Mouse (Mus musculus): ENCODE data around the gene Herc2. TPM values are rescaled to one million over a fixed set of nuclear protein-coding genes. Genes with fewer than 3 reads are reported as not detected.

Gene Herc2
- total and polyA plus RNA-seq, 2 experiments from 2014 or later: 13.0 to 21.6 TPM

- no peak overlapping the region for H3K27ac ChIP-seq (ENCODE audit: low read depth)
- no peak overlapping the region for H3K9ac ChIP-seq (replicated peaks; ENCODE audit: low read depth, low read length)
- TF ChIP-seq CTCF (IDR thresholded peaks at IDR 0.05; ENCODE audit: low read depth): no peak
- TF ChIP-seq EP300 (IDR thresholded peaks at IDR 0.05; ENCODE audit: low read depth): no peak
- no peaks in the 10 kb centered on the region for H3K4me1 ChIP-seq (ENCODE audit: control insufficient read depth, insufficient read depth)
- H3K36me3 ChIP-seq (replicated peaks; ENCODE audit: control insufficient read depth, insufficient read depth, low read length): peaks cover 53% of the 10 kb centered on the region
- WGBS: 86% methylated on average over 7 of the region's 7 CpGs
- H3K4me2 ChIP-seq (ENCODE audit: low read depth, low read length): no peak overlapping the region
- H3K4me3 ChIP-seq (ENCODE audit: low read depth, low read length): no peak overlapping the region
- ATAC-seq (ENCODE audit: insufficient read depth, low read depth) (no peak), DNase-seq (ENCODE audit: low spot score) (no peak)
- no peaks in the 10 kb centered on the region for H3K9me3 ChIP-seq (replicated peaks; ENCODE audit: control insufficient read depth, low read length)
- no peaks in the 10 kb centered on the region for H3K27me3 ChIP-seq (ENCODE audit: control insufficient read depth, insufficient read depth, low read length)
These were observed 88.7 kb downstream of the Herc2 start for GRCm38 (mm10) chr7:56138706-56139105.

- H3K4me2 ChIP-seq (ENCODE audit: low read depth, low read length): no peak overlapping the region
- 90% methylated on average over 3 of the region's 3 CpGs for WGBS
- TF ChIP-seq EP300 (IDR thresholded peaks at IDR 0.05; ENCODE audit: low read depth) (no peak), CTCF (IDR thresholded peaks at IDR 0.05; ENCODE audit: low read depth) (no peak)
- H3K27me3 ChIP-seq (ENCODE audit: control insufficient read depth, insufficient read depth, low read length): no peaks in the 10 kb centered on the region
- no peak overlapping the region for H3K4me3 ChIP-seq (ENCODE audit: low read depth, low read length)
- H3K9me3 ChIP-seq (replicated peaks; ENCODE audit: control insufficient read depth, low read length): no peaks in the 10 kb centered on the region
- peaks cover 70% of the 10 kb centered on the region for H3K36me3 ChIP-seq (replicated peaks; ENCODE audit: control insufficient read depth, insufficient read depth, low read length)
- no peak for DNase-seq (ENCODE audit: low spot score)
- H3K9ac ChIP-seq (replicated peaks; ENCODE audit: low read depth, low read length): no peak overlapping the region
- no peak for ATAC-seq (ENCODE audit: insufficient read depth, low read depth)
- no peaks in the 10 kb centered on the region for H3K4me1 ChIP-seq (ENCODE audit: control insufficient read depth, insufficient read depth)
- H3K27ac ChIP-seq (ENCODE audit: low read depth): no peak overlapping the region
These were observed 96.4 kb downstream of the Herc2 start for GRCm38 (mm10) chr7:56146424-56146823.

- H3K4me3 ChIP-seq (ENCODE audit: low read depth, low read length): no peak overlapping the region
- ATAC-seq (ENCODE audit: insufficient read depth, low read depth): no peak
- 88% methylated on average over 7 of the region's 7 CpGs for WGBS
- H3K36me3 ChIP-seq (replicated peaks; ENCODE audit: control insufficient read depth, insufficient read depth, low read length): peaks cover 83% of the 10 kb centered on the region
- H3K9me3 ChIP-seq (replicated peaks; ENCODE audit: control insufficient read depth, low read length): no peaks in the 10 kb centered on the region
- H3K4me1 ChIP-seq (ENCODE audit: control insufficient read depth, insufficient read depth): no peaks in the 10 kb centered on the region
- no peak overlapping the region for H3K9ac ChIP-seq (replicated peaks; ENCODE audit: low read depth, low read length)
- H3K4me2 ChIP-seq (ENCODE audit: low read depth, low read length): no peak overlapping the region
- no peak for DNase-seq (ENCODE audit: low spot score)
- TF ChIP-seq EP300 (IDR thresholded peaks at IDR 0.05; ENCODE audit: low read depth) (no peak), CTCF (IDR thresholded peaks at IDR 0.05; ENCODE audit: low read depth) (no peak)
- H3K27me3 ChIP-seq (ENCODE audit: control insufficient read depth, insufficient read depth, low read length): no peaks in the 10 kb centered on the region
- no peak overlapping the region for H3K27ac ChIP-seq (ENCODE audit: low read depth)
These were observed 98.9 kb downstream of the Herc2 start for GRCm38 (mm10) chr7:56148925-56149324.

GRCm38 (mm10) chr7:56151885-56152676 is 102.1 kb downstream of the Herc2 start:
- Histone ChIP-seq H3K4me3 (ENCODE audit: low read depth, low read length) (no peak overlapping the region), H3K27ac (ENCODE audit: low read depth) (no peak overlapping the region), H3K27me3 (ENCODE audit: control insufficient read depth, insufficient read depth, low read length) (no peaks in the 10 kb centered on the region), H3K9ac (replicated peaks; ENCODE audit: low read depth, low read length) (no peak overlapping the region), H3K4me1 (ENCODE audit: control insufficient read depth, insufficient read depth) (no peaks in the 10 kb centered on the region), H3K36me3 (replicated peaks; ENCODE audit: control insufficient read depth, insufficient read depth, low read length) (peaks cover 84% of the 10 kb centered on the region), H3K9me3 (replicated peaks; ENCODE audit: control insufficient read depth, low read length) (no peaks in the 10 kb centered on the region), H3K4me2 (ENCODE audit: low read depth, low read length) (no peak overlapping the region)
- 91% methylated on average over 16 of the region's 16 CpGs for WGBS
- DNase-seq (ENCODE audit: low spot score) (no peak), ATAC-seq (ENCODE audit: insufficient read depth, low read depth) (no peak)
- no peak for TF ChIP-seq EP300 (IDR thresholded peaks at IDR 0.05; ENCODE audit: low read depth)
- no peak for TF ChIP-seq CTCF (IDR thresholded peaks at IDR 0.05; ENCODE audit: low read depth)

- WGBS: 94% methylated on average over 9 of the region's 9 CpGs
- no peak overlapping the region for H3K27ac ChIP-seq (ENCODE audit: low read depth)
- H3K4me2 ChIP-seq (ENCODE audit: low read depth, low read length): no peak overlapping the region
- no peaks in the 10 kb centered on the region for H3K9me3 ChIP-seq (replicated peaks; ENCODE audit: control insufficient read depth, low read length)
- no peak for TF ChIP-seq EP300 (IDR thresholded peaks at IDR 0.05; ENCODE audit: low read depth)
- TF ChIP-seq CTCF (IDR thresholded peaks at IDR 0.05; ENCODE audit: low read depth): no peak
- H3K9ac ChIP-seq (replicated peaks; ENCODE audit: low read depth, low read length): no peak overlapping the region
- H3K4me1 ChIP-seq (ENCODE audit: control insufficient read depth, insufficient read depth): no peaks in the 10 kb centered on the region
- DNase-seq (ENCODE audit: low spot score) (no peak), ATAC-seq (ENCODE audit: insufficient read depth, low read depth) (no peak)
- H3K27me3 ChIP-seq (ENCODE audit: control insufficient read depth, insufficient read depth, low read length): no peaks in the 10 kb centered on the region
- no peak overlapping the region for H3K4me3 ChIP-seq (ENCODE audit: low read depth, low read length)
- H3K36me3 ChIP-seq (replicated peaks; ENCODE audit: control insufficient read depth, insufficient read depth, low read length): peaks cover 85% of the 10 kb centered on the region
These were observed 103.2 kb downstream of the Herc2 start for GRCm38 (mm10) chr7:56153161-56153560.

- H3K4me1 ChIP-seq (ENCODE audit: control insufficient read depth, insufficient read depth): no peaks in the 10 kb centered on the region
- H3K27me3 ChIP-seq (ENCODE audit: control insufficient read depth, insufficient read depth, low read length): no peaks in the 10 kb centered on the region
- no peak overlapping the region for H3K4me2 ChIP-seq (ENCODE audit: low read depth, low read length)
- WGBS: 86% methylated on average over 12 of the region's 12 CpGs
- no peak for DNase-seq (ENCODE audit: low spot score)
- no peak overlapping the region for H3K9ac ChIP-seq (replicated peaks; ENCODE audit: low read depth, low read length)
- peaks cover 87% of the 10 kb centered on the region for H3K36me3 ChIP-seq (replicated peaks; ENCODE audit: control insufficient read depth, insufficient read depth, low read length)
- TF ChIP-seq CTCF (IDR thresholded peaks at IDR 0.05; ENCODE audit: low read depth) (no peak), EP300 (IDR thresholded peaks at IDR 0.05; ENCODE audit: low read depth) (no peak)
- H3K27ac ChIP-seq (ENCODE audit: low read depth): no peak overlapping the region
- H3K9me3 ChIP-seq (replicated peaks; ENCODE audit: control insufficient read depth, low read length): no peaks in the 10 kb centered on the region
- no peak for ATAC-seq (ENCODE audit: insufficient read depth, low read depth)
- no peak overlapping the region for H3K4me3 ChIP-seq (ENCODE audit: low read depth, low read length)
These were observed 103.6 kb downstream of the Herc2 start for GRCm38 (mm10) chr7:56153625-56154024.

Data from heart, postnatal 0 days (tissue).